Mouse (Mus musculus): ENCODE measurements around the gene Strn4.

Strn4 gene

GRCm38 (mm10) chr7:16810920-16811648 is 4.6 kb upstream of the Strn4 start:
- peak; percentile 73 for DNase-seq

GRCm38 (mm10) chr7:16811649-16812070 is 4.0 kb upstream of the Strn4 start:
- no peak for DNase-seq

GRCm38 (mm10) chr7:16812505-16812904 is 3.2 kb upstream of the Strn4 start:
- no peak for DNase-seq

GRCm38 (mm10) chr7:16816078-16816474 is 387 bp downstream of the Strn4 start:
- DNase-seq = peak; percentile 87

GRCm38 (mm10) chr7:16816475-16817122 is 910 bp downstream of the Strn4 start, which contains the start of gene Fkrp:
Gene Fkrp, minus strand, starts transcription at chr7:16816732.
- DNase-seq = peak; percentile 67

- DNase-seq = peak; percentile 46
Observed at GRCm38 (mm10) chr7:16817693-16818092, 2.0 kb downstream of the Strn4 start.

GRCm38 (mm10) chr7:16819794-16820193 is 4.1 kb downstream of the Strn4 start:
- DNase-seq = no peak

- DNase-seq = peak; percentile 16
Observed at GRCm38 (mm10) chr7:16820271-16820763, 4.6 kb downstream of the Strn4 start.

GRCm38 (mm10) chr7:16821091-16821490 is 5.4 kb downstream of the Strn4 start:
- DNase-seq = peak; percentile 30

- peak; percentile 66 for DNase-seq
Observed at GRCm38 (mm10) chr7:16821669-16822101, 6.0 kb downstream of the Strn4 start.

GRCm38 (mm10) chr7:16823734-16824133 is 8.0 kb downstream of the Strn4 start:
- peak; percentile 55 for DNase-seq

GRCm38 (mm10) chr7:16825785-16826184 is 10.1 kb downstream of the Strn4 start:
- DNase-seq = no peak

- no peak for DNase-seq
Observed at GRCm38 (mm10) chr7:16826571-16826970, 10.9 kb downstream of the Strn4 start.

- DNase-seq = no peak
Observed at GRCm38 (mm10) chr7:16827274-16827673, 11.6 kb downstream of the Strn4 start.

GRCm38 (mm10) chr7:16830449-16830848 is 14.8 kb downstream of the Strn4 start:
- DNase-seq = no peak

- no peak for DNase-seq
Observed at GRCm38 (mm10) chr7:16837916-16838803, 22.5 kb downstream of the Strn4 start.

- no peak for DNase-seq
Observed at GRCm38 (mm10) chr7:16838804-16839426, 23.2 kb downstream of the Strn4 start.

- DNase-seq = no peak
Observed at GRCm38 (mm10) chr7:16839427-16840108, 23.9 kb downstream of the Strn4 start.

- no peak for DNase-seq
Observed at GRCm38 (mm10) chr7:16840109-16840491, 24.4 kb downstream of the Strn4 start.

- no peak for DNase-seq
Observed at GRCm38 (mm10) chr7:16841078-16841477, 25.4 kb downstream of the Strn4 start.

GRCm38 (mm10) chr7:16841561-16842560 is 26.2 kb downstream of the Strn4 start:
- no peak for DNase-seq

Measured in cerebellum, adult 9-11 months (tissue).